Mouse (Mus musculus): Measurements from ENCODE around the gene Lsamp. TPM values are rescaled to one million over a fixed set of nuclear protein-coding genes. Genes with fewer than 3 reads are reported as not detected.

The Lsamp gene
- polyA plus RNA-seq, 1 experiment from 2014 or later: 2.1 TPM

GRCm38 (mm10) chr16:40371291-40371690, 387.1 kb downstream of the Lsamp start:
- Histone ChIP-seq H3K4me3 (ENCODE audit: control insufficient read depth in 1 of 2, insufficient read depth in 1 of 2, low read depth in 1 of 2, low read length in 2 of 2) (no peak overlapping the region), H3K9ac (ENCODE audit: low read length) (no peak overlapping the region), H3K4me1 (ENCODE audit: control insufficient read depth in 2 of 2, insufficient read depth in 2 of 2, low read length in 2 of 2) (no peaks in the 10 kb centered on the region), H3K27ac (replicated peaks in 1 of 2; ENCODE audit: control insufficient read depth in 1 of 2, insufficient read depth in 1 of 2, low read depth in 2 of 2, low read length in 2 of 2) (no peak overlapping the region), H3K9me3 (ENCODE audit: control insufficient read depth, low read length) (no peaks in the 10 kb centered on the region), H3K4me2 (ENCODE audit: low read length) (no peak overlapping the region), H3K36me3 (ENCODE audit: control insufficient read depth, insufficient read depth, low read length) (no peaks in the 10 kb centered on the region), H3K27me3 (ENCODE audit: control insufficient read depth, insufficient read depth, low read length) (no peaks in the 10 kb centered on the region)
- 84% methylated on average over 1 of the region's 1 CpGs for WGBS
- ATAC-seq (ENCODE audit: insufficient number of reproducible peaks, insufficient read depth, low FRiP score, low read depth): no peak

DNA sequence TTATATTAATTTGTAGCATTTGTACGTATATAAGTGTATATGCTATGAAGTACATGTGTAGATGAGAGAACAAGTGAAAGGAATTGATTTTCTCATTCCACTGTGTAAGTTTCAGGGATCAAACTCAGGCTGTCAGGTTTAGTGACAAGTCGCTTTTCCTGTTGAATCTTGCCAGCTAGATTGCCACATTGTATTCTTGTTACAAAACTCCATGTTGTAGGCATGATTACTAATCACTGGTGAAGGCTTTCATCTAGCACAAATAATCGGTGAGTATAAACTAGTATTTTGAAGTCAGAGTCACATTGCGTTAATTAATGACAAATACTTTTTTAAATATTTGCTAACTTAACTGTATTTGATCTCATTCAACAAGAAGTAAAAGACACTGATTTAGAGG, 391.2 kb downstream of the Lsamp start:
- WGBS: 80% methylated on average over 4 of the region's 4 CpGs
- no peak overlapping the region for H3K4me2 ChIP-seq (ENCODE audit: low read length)

DNA sequence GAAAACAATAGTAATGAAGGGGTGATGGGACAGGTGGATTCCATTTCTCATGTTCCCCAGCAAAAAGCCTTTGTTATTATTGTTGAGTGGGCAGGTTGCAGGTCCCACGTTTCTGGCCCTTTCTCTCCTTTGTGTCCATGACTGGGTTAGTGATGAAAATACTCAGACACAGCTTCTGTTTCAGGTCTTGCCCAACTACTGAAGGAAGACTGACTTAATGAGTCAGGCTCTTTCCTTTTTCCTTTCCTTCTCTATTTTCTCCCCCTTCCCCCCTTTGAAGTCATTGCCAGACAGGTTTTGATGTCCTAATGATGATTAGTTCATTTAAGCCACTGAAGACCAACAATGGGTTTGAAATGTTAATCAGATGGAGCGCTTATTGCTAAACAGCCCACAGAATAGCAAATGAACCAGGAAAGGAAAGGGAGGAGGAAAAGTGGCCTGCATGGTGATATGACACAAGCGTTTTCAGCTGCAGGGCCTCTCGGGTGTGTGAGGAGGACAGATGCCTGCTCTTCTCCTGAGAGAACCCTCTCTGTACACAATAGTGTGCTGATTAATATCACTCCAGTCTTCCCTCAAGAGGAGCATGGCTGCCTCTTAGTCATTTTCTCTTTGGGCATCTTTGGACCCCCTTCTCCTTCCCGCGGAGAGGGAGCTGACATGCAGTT, 393.1 kb downstream of the Lsamp start:
- H3K4me1 ChIP-seq (ENCODE audit: control insufficient read depth in 2 of 2, insufficient read depth in 2 of 2, low read length in 2 of 2): no peaks in the 10 kb centered on the region
- no peaks in the 10 kb centered on the region for H3K27me3 ChIP-seq (ENCODE audit: control insufficient read depth, insufficient read depth, low read length)
- no peaks in the 10 kb centered on the region for H3K9me3 ChIP-seq (ENCODE audit: control insufficient read depth, low read length)
- H3K36me3 ChIP-seq (ENCODE audit: control insufficient read depth, insufficient read depth, low read length): no peaks in the 10 kb centered on the region
- H3K27ac ChIP-seq (replicated peaks in 1 of 2; ENCODE audit: control insufficient read depth in 1 of 2, insufficient read depth in 1 of 2, low read depth in 2 of 2, low read length in 2 of 2): no peak overlapping the region
- ATAC-seq (ENCODE audit: insufficient number of reproducible peaks, insufficient read depth, low FRiP score, low read depth): no peak
- H3K4me2 ChIP-seq (ENCODE audit: low read length): no peak overlapping the region
- H3K4me3 ChIP-seq (ENCODE audit: control insufficient read depth in 1 of 2, insufficient read depth in 1 of 2, low read depth in 1 of 2, low read length in 2 of 2): no peak overlapping the region
- no peak overlapping the region for H3K9ac ChIP-seq (ENCODE audit: low read length)
- WGBS: 72% methylated on average over 6 of the region's 6 CpGs

More for the DNA sequence above, 391.2 kb downstream of the Lsamp start:
- Histone ChIP-seq H3K27ac (replicated peaks in 1 of 2; ENCODE audit: control insufficient read depth in 1 of 2, insufficient read depth in 1 of 2, low read depth in 2 of 2, low read length in 2 of 2) (no peak overlapping the region), H3K4me1 (ENCODE audit: control insufficient read depth in 2 of 2, insufficient read depth in 2 of 2, low read length in 2 of 2) (no peaks in the 10 kb centered on the region), H3K27me3 (ENCODE audit: control insufficient read depth, insufficient read depth, low read length) (no peaks in the 10 kb centered on the region), H3K36me3 (ENCODE audit: control insufficient read depth, insufficient read depth, low read length) (no peaks in the 10 kb centered on the region), H3K9me3 (ENCODE audit: control insufficient read depth, low read length) (no peaks in the 10 kb centered on the region), H3K9ac (ENCODE audit: low read length) (no peak overlapping the region), H3K4me3 (ENCODE audit: control insufficient read depth in 1 of 2, insufficient read depth in 1 of 2, low read depth in 1 of 2, low read length in 2 of 2) (no peak overlapping the region)
- no peak for ATAC-seq (ENCODE audit: insufficient number of reproducible peaks, insufficient read depth, low FRiP score, low read depth)

GRCm38 (mm10) chr16:40392106-40392505, 407.9 kb downstream of the Lsamp start:
- Histone ChIP-seq H3K4me3 (ENCODE audit: control insufficient read depth in 1 of 2, insufficient read depth in 1 of 2, low read depth in 1 of 2, low read length in 2 of 2) (no peak overlapping the region), H3K9me3 (ENCODE audit: control insufficient read depth, low read length) (no peaks in the 10 kb centered on the region), H3K9ac (ENCODE audit: low read length) (no peak overlapping the region), H3K4me1 (ENCODE audit: control insufficient read depth in 2 of 2, insufficient read depth in 2 of 2, low read length in 2 of 2) (no peaks in the 10 kb centered on the region), H3K27ac (replicated peaks in 1 of 2; ENCODE audit: control insufficient read depth in 1 of 2, insufficient read depth in 1 of 2, low read depth in 2 of 2, low read length in 2 of 2) (no peak overlapping the region), H3K36me3 (ENCODE audit: control insufficient read depth, insufficient read depth, low read length) (no peaks in the 10 kb centered on the region), H3K4me2 (ENCODE audit: low read length) (no peak overlapping the region), H3K27me3 (ENCODE audit: control insufficient read depth, insufficient read depth, low read length) (no peaks in the 10 kb centered on the region)
- 82% methylated on average over 4 of the region's 4 CpGs for WGBS
- ATAC-seq (ENCODE audit: insufficient number of reproducible peaks, insufficient read depth, low FRiP score, low read depth): no peak

- no peak overlapping the region for H3K4me2 ChIP-seq (ENCODE audit: low read length)
- no peaks in the 10 kb centered on the region for H3K4me1 ChIP-seq (ENCODE audit: control insufficient read depth in 2 of 2, insufficient read depth in 2 of 2, low read length in 2 of 2)
- no peaks in the 10 kb centered on the region for H3K9me3 ChIP-seq (ENCODE audit: control insufficient read depth, low read length)
- H3K27me3 ChIP-seq (ENCODE audit: control insufficient read depth, insufficient read depth, low read length): no peaks in the 10 kb centered on the region
- H3K36me3 ChIP-seq (ENCODE audit: control insufficient read depth, insufficient read depth, low read length): no peaks in the 10 kb centered on the region
- no peak overlapping the region for H3K4me3 ChIP-seq (ENCODE audit: control insufficient read depth in 1 of 2, insufficient read depth in 1 of 2, low read depth in 1 of 2, low read length in 2 of 2)
- 69% methylated on average over 2 of the region's 2 CpGs for WGBS
- no peak for ATAC-seq (ENCODE audit: insufficient number of reproducible peaks, insufficient read depth, low FRiP score, low read depth)
- H3K9ac ChIP-seq (ENCODE audit: low read length): no peak overlapping the region
- H3K27ac ChIP-seq (replicated peaks in 1 of 2; ENCODE audit: control insufficient read depth in 1 of 2, insufficient read depth in 1 of 2, low read depth in 2 of 2, low read length in 2 of 2): no peak overlapping the region
Measured at GRCm38 (mm10) chr16:40399531-40399930, 415.4 kb downstream of the Lsamp start.

DNA sequence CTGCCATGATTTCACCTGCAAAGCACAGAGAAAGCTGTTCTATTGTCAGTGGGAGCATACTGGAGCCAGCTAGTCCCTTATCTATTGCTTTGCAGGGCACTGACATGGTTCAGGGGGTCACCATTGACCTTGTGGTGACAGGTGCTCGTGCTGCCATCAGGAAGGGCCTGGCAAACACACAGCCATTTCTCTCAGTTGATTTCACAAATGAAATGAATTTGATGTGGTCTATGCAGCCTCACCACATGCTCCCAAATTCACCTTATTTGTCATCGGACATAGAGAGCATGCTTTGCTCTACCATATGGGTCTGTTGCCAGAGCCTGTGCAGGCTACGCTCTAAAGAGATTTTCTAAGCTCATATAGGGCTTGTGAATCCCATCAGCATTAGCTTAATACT, 450.1 kb downstream of the Lsamp start:
- Histone ChIP-seq H3K36me3 (ENCODE audit: control insufficient read depth, insufficient read depth, low read length) (no peaks in the 10 kb centered on the region), H3K9me3 (ENCODE audit: control insufficient read depth, low read length) (no peaks in the 10 kb centered on the region), H3K27me3 (ENCODE audit: control insufficient read depth, insufficient read depth, low read length) (no peaks in the 10 kb centered on the region), H3K4me3 (ENCODE audit: control insufficient read depth in 1 of 2, insufficient read depth in 1 of 2, low read depth in 1 of 2, low read length in 2 of 2) (no peak overlapping the region), H3K9ac (ENCODE audit: low read length) (no peak overlapping the region), H3K4me1 (ENCODE audit: control insufficient read depth in 2 of 2, insufficient read depth in 2 of 2, low read length in 2 of 2) (no peaks in the 10 kb centered on the region), H3K4me2 (ENCODE audit: low read length) (no peak overlapping the region), H3K27ac (replicated peaks in 1 of 2; ENCODE audit: control insufficient read depth in 1 of 2, insufficient read depth in 1 of 2, low read depth in 2 of 2, low read length in 2 of 2) (no peak overlapping the region)
- ATAC-seq (ENCODE audit: insufficient number of reproducible peaks, insufficient read depth, low FRiP score, low read depth): no peak
- WGBS: 81% methylated on average over 3 of the region's 3 CpGs

DNA sequence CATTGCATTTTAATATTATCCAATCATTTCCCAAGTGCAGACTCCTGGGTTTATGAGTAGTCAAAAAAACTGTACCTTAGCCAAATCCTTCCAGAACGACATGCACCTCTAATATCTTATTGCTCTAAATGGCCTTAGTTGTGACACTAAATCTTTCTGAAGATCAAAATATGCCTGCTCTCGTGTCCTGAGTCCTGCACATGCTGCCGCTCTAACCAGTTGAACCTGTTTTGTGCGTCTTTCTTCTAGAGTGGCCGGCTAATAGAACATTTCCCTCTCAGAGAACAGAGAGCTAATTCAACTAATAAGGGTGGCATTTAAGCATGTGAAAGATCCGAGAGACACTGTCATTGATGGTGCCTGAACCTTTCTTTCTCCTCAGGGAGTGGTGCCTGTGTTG, 452.3 kb downstream of the Lsamp start:
- no peak overlapping the region for H3K4me2 ChIP-seq (ENCODE audit: low read length)
- H3K4me3 ChIP-seq (ENCODE audit: control insufficient read depth in 1 of 2, insufficient read depth in 1 of 2, low read depth in 1 of 2, low read length in 2 of 2): no peak overlapping the region
- WGBS: 77% methylated on average over 6 of the region's 6 CpGs
- no peaks in the 10 kb centered on the region for H3K9me3 ChIP-seq (ENCODE audit: control insufficient read depth, low read length)
- H3K27me3 ChIP-seq (ENCODE audit: control insufficient read depth, insufficient read depth, low read length): no peaks in the 10 kb centered on the region
- no peak overlapping the region for H3K9ac ChIP-seq (ENCODE audit: low read length)
- H3K4me1 ChIP-seq (ENCODE audit: control insufficient read depth in 2 of 2, insufficient read depth in 2 of 2, low read length in 2 of 2): no peaks in the 10 kb centered on the region
- ATAC-seq (ENCODE audit: insufficient number of reproducible peaks, insufficient read depth, low FRiP score, low read depth): no peak
- no peak overlapping the region for H3K27ac ChIP-seq (replicated peaks in 1 of 2; ENCODE audit: control insufficient read depth in 1 of 2, insufficient read depth in 1 of 2, low read depth in 2 of 2, low read length in 2 of 2)
- H3K36me3 ChIP-seq (ENCODE audit: control insufficient read depth, insufficient read depth, low read length): no peaks in the 10 kb centered on the region

DNA sequence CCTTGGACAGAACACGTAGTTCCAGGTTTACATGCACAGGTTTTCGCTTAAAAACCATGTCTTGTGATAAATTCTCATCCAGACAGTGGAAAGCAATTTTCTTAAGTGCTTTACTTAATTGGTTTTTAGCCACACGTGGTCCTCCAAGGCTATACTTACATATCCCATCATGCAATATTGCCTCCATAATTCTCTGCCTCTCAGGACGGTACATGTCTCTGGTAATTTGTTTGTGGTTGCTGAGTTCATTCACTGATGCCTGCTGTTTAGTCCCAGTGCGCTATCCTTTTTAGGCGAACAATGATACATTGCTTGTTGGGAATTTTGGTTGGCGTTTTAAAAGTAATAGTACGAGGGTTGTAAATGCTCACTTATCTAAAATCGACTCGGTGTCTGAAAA, 453.7 kb downstream of the Lsamp start:
- no peak for ATAC-seq (ENCODE audit: insufficient number of reproducible peaks, insufficient read depth, low FRiP score, low read depth)
- no peak overlapping the region for H3K9ac ChIP-seq (ENCODE audit: low read length)
- no peaks in the 10 kb centered on the region for H3K9me3 ChIP-seq (ENCODE audit: control insufficient read depth, low read length)
- H3K4me3 ChIP-seq (ENCODE audit: control insufficient read depth in 1 of 2, insufficient read depth in 1 of 2, low read depth in 1 of 2, low read length in 2 of 2): no peak overlapping the region
- H3K4me1 ChIP-seq (ENCODE audit: control insufficient read depth in 2 of 2, insufficient read depth in 2 of 2, low read length in 2 of 2): no peaks in the 10 kb centered on the region
- H3K4me2 ChIP-seq (ENCODE audit: low read length): no peak overlapping the region
- no peaks in the 10 kb centered on the region for H3K27me3 ChIP-seq (ENCODE audit: control insufficient read depth, insufficient read depth, low read length)
- no peaks in the 10 kb centered on the region for H3K36me3 ChIP-seq (ENCODE audit: control insufficient read depth, insufficient read depth, low read length)
- 85% methylated on average over 10 of the region's 10 CpGs for WGBS
- H3K27ac ChIP-seq (replicated peaks in 1 of 2; ENCODE audit: control insufficient read depth in 1 of 2, insufficient read depth in 1 of 2, low read depth in 2 of 2, low read length in 2 of 2): no peak overlapping the region

Measured in heart, embryonic 14.5 days (tissue).